Mouse (Mus musculus) splenic B cell, adult 2 months (primary cell): Measurements from ENCODE around the gene Tmem95.
"Not testable (repeated sequence)": the region's sequence is repeated elsewhere in the genome, so short reads cannot be mapped to it uniquely, and the experiment has no call there.

ENCODE experiments used
- DNase-seq: peaks from one replicate; pipeline ENCODE4 v3.0.0-alpha.2; 2011; ENCODE audit warnings: low read depth, low spot score
- H3K27me3 ChIP-seq: 2 replicates; pipeline ENCODE4 v1.6.1; 2012; ENCODE audit warnings: mild to moderate bottlenecking, low read length, moderate library complexity, mixed read lengths; ENCODE audit not compliant: control insufficient read depth, poor library complexity, insufficient read depth, severe bottlenecking
- H3K36me3 ChIP-seq: 2 replicates; pipeline ENCODE4 v1.6.1; 2012; ENCODE audit warnings: mild to moderate bottlenecking, low read length, moderate library complexity, mixed read lengths; ENCODE audit not compliant: control insufficient read depth, poor library complexity, insufficient read depth, severe bottlenecking

Gene Tmem95

GRCm38 (mm10) chr11:69877878-69878277 is at the start of gene Tmem95:
Gene Tmem95, minus strand, starts transcription at chr11:69878018.
- peaks cover 3% of the 10 kb centered on the region; the same call in 1 of the 2 replicates for H3K36me3 ChIP-seq
- DNase-seq: no peak
- H3K27me3 ChIP-seq: no peaks in the 10 kb centered on the region

DNA sequence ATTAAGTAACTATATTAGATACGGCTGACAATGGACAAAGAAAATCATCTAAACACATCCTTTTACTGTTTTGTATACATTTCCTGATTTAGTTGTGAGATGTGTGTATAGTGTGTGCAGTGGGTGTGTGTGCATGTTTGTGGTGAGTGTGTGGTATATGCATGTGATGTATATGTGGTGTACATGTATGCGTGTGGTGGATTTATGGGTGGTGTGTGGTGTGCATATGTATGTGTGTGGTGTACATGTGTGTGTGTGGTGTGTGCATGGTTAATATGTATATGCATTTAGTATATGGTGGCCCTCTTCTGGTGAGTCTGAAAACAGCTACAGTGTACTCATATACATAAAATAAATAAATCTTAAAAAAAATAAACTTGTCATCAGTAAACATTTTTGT is 49.7 kb upstream of the Tmem95 start:
- Histone ChIP-seq H3K27me3 (no peaks in the 10 kb centered on the region), H3K36me3 (no peaks in the 10 kb centered on the region)
- no peak for DNase-seq

GRCm38 (mm10) chr11:69922796-69923195 is 45.0 kb upstream of the Tmem95 start:
- H3K36me3 ChIP-seq: peaks cover 6% of the 10 kb centered on the region
- no peak for DNase-seq
- H3K27me3 ChIP-seq: no peaks in the 10 kb centered on the region

DNA sequence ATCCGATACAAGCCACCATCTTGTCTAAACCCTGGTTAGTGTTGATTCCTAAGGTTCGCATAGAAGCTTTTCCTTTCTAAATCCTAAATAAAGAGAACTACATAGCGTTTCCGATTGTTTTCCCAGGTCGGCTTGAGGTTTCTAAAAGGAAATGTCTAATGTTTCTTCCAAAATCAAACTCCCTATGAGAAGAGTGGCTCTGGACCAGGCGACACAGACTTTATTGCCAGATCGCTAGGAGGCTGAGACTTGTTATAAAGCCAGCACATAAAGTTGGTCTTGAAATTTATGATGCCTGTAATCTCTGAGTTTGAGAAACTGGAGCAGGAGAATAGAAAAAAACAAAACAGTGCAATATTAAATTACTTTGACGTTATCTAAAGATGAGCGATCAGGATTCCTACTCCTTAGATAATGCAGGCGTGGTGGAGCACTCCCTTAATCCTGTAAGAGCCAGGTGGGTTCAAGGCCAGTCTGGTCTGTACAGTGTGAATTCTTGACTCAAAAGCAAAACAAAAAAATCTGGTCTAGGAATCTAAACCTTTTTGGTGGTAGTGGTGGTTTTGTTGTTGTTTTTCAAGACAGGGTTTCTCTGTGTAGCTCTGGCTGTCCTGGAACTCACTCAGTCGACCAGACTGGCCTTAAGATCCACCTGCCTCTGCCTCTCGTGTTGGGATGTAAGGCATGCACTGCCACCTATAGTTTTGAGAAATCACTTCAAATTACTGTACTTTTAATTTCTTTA is 44.4 kb upstream of the Tmem95 start:
- peak; percentile 51 for DNase-seq
- no peaks in the 10 kb centered on the region for H3K27me3 ChIP-seq
- H3K36me3 ChIP-seq: peaks cover 10% of the 10 kb centered on the region

DNA sequence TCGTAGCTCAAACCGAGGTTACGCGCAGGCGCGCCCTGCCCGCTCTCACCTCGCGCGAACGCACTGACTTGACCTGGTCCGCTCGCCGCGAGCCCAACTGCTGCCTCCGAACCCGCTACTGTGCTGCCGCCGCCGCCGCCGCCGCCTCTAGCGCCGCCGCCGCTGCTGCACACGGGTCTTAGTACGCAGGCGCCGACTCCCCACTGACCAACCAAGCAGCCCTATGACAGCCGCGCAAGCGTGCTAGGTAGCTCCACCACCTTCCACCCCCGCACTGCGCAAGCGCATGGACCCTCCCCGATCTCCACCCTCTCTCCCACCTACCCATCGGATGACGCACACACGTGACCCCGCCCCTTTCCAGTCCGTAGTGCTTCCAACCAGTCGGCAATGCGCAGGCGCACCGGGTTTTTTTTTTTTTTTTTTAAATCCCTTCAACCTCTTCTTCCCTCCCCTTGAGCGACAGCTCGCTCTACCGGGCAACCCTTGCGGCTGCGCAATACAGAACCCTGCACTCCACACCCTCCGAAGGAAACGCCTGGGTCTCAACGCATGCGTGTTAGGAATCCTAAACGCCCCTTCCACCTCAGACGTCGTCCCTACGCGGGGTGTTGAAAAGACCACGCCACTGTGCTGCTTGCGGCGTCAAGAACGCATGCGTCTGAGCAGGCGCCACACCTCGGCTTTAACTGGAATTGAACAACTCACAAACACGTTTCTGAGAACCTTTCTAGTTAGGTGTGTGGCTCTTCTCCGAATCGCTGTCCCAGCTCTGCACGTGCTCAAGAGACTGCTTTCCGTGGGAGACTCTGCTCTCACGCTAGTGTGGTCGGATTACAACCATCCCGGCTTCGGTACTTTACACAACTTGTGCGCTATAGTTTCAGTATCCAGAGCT is 43.5 kb upstream of the Tmem95 start, which contains the start of gene Eif5a:
Gene Eif5a (minus strand): TSS at position 845 of the 898 bp plus-strand sequence.
- DNase-seq: peak; percentile 100
- H3K27me3 ChIP-seq: no peaks in the 10 kb centered on the region
- H3K36me3 ChIP-seq: peaks cover 12% of the 10 kb centered on the region

- H3K36me3 ChIP-seq: peaks cover 17% of the 10 kb centered on the region
- peak; percentile 62 for DNase-seq
- no peaks in the 10 kb centered on the region for H3K27me3 ChIP-seq
Observed at GRCm38 (mm10) chr11:69920266-69921031, 42.6 kb upstream of the Tmem95 start.

GRCm38 (mm10) chr11:69919661-69920265 is 41.9 kb upstream of the Tmem95 start:
- DNase-seq: peak; percentile 92
- Histone ChIP-seq H3K27me3 (no peaks in the 10 kb centered on the region), H3K36me3 (peaks cover 23% of the 10 kb centered on the region)

- no peak for DNase-seq
- Histone ChIP-seq H3K36me3 (peaks cover 23% of the 10 kb centered on the region), H3K27me3 (no peaks in the 10 kb centered on the region)
Observed at GRCm38 (mm10) chr11:69919053-69919452, 41.2 kb upstream of the Tmem95 start.

DNA sequence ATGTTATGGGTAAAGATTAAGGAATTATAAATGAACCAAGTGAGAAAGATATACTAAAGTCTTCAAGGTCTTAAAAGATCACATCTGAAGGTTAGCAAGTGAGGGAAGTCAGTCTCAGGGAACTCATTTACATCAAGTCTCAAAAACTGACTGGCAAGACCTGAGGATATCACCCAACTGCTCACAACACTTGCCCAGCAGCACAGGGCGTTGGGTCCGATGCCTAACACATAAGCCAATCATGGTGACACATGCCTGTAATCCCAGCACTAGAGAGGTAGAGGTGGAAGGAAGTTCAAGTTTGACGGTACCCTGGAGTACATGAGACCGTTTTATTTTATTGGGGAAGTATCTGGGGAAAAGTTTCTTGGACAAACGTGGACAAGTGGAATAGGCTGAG is 40.3 kb upstream of the Tmem95 start:
- DNase-seq: no peak
- Histone ChIP-seq H3K36me3 (peaks cover 23% of the 10 kb centered on the region), H3K27me3 (no peaks in the 10 kb centered on the region)

- no peak for DNase-seq
- H3K27me3 ChIP-seq: no peaks in the 10 kb centered on the region
- H3K36me3 ChIP-seq: peaks cover 23% of the 10 kb centered on the region
Observed at GRCm38 (mm10) chr11:69917379-69917948, 39.6 kb upstream of the Tmem95 start.

GRCm38 (mm10) chr11:69916652-69917378 is 39.0 kb upstream of the Tmem95 start:
- peaks cover 23% of the 10 kb centered on the region for H3K36me3 ChIP-seq
- H3K27me3 ChIP-seq: not testable (repeated sequence)

GRCm38 (mm10) chr11:69915667-69916627 is 38.1 kb upstream of the Tmem95 start:
- DNase-seq: no peak
- H3K27me3 ChIP-seq: no peaks in the 10 kb centered on the region
- H3K36me3 ChIP-seq: peaks cover 25% of the 10 kb centered on the region

More at GRCm38 (mm10) chr11:69916652-69917378, 39.0 kb upstream of the Tmem95 start:
- DNase-seq: not testable (repeated sequence)
